Mouse (Mus musculus): ENCODE measurements around the gene Rad18. TPM values are rescaled to one million over a fixed set of nuclear protein-coding genes. Genes with fewer than 3 reads are reported as not detected.

Rad18 gene
- total and polyA plus RNA-seq, 3 experiments = 21.1 to 37.7 (median 37.1) TPM

- TF ChIP-seq USF2 (conservative IDR thresholded peaks at IDR 0.05; ENCODE audit: low read depth, low read length) (no peak), PAX5 (IDR thresholded peaks at IDR 0.05; ENCODE audit: low read length) (no peak)
Observed at GRCm38 (mm10) chr6:112696056-112696950, at the start of gene Rad18 (continued).

- peaks cover 6 to 17% of the 10 kb centered on the region in 2 experiments for H3K4me1 ChIP-seq (ENCODE audit: control insufficient read depth in 1 of 2, insufficient read depth in 2 of 2)
- no peak for DNase-seq (ENCODE audit: extremely low read depth)
- peaks cover 0 to 28% of the 10 kb centered on the region in 2 experiments for H3K36me3 ChIP-seq (replicated peaks in 1 of 2; ENCODE audit: control insufficient read depth in 1 of 2, insufficient read depth in 1 of 2, low read length in 1 of 2)
- H3K79me2 ChIP-seq (replicated peaks; ENCODE audit: control insufficient read depth, extremely low read depth, insufficient read depth, poor library complexity, severe bottlenecking) = no peaks in the 10 kb centered on the region
- no peaks in the 10 kb centered on the region for H3K9me3 ChIP-seq (replicated peaks; ENCODE audit: low read length)
- no peak overlapping the region for H3K4me2 ChIP-seq (ENCODE audit: insufficient read depth, low read depth, poor library complexity, severe bottlenecking)
- in situ Hi-C loops (cut with MboI; ENCODE audit: low pct_ligation_motif_present, low pct_unique_long_range_greater_than_20kb, low sequenced_read_pairs) (no loop called here), dilution Hi-C loops (cut with MboI; ENCODE audit: extremely low pct_ligation_motif_present, extremely low pct_unique_long_range_greater_than_20kb, low sequenced_read_pairs) (no loop called here)
- no peak overlapping the region for H3K27ac ChIP-seq (ENCODE audit: insufficient read depth, low read depth)
- no peaks in the 10 kb centered on the region for H3K27me3 ChIP-seq (replicated peaks)
- no peak overlapping the region for H3K9ac ChIP-seq (ENCODE audit: insufficient read depth, low read depth)
- no peak overlapping the region for H3K4me3 ChIP-seq (replicated peaks in 1 of 3; ENCODE audit: low read depth in 2 of 3, low read length in 2 of 3, poor library complexity in 1 of 3)
- no peak for TF ChIP-seq ZNF384 (IDR thresholded peaks at IDR 0.05; ENCODE audit: low read depth, low read length)
- TF ChIP-seq CTCF (conservative IDR thresholded peaks at IDR 0.05 in 1 of 2, IDR thresholded peaks at IDR 0.05 in 1 of 2; ENCODE audit: low read depth in 2 of 2, low read length in 2 of 2) = peak in 1 of 2 experiments; percentile 58; a peak in 2 of 4 replicates
- TF ChIP-seq IRF4 (IDR thresholded peaks at IDR 0.05; ENCODE audit: low read depth, low read length) = no peak
- TF ChIP-seq SMC3 (IDR thresholded peaks at IDR 0.05; ENCODE audit: low read depth, low read length) = peak; percentile 65
- peak; percentile 43 for TF ChIP-seq RAD21 (IDR thresholded peaks at IDR 0.05; ENCODE audit: low read depth, low read length)
- TF ChIP-seq ZC3H11A (IDR thresholded peaks at IDR 0.05; ENCODE audit: low read depth, low read length) = no peak
Observed at GRCm38 (mm10) chr6:112742297-112742696, 45.8 kb upstream of the Rad18 start.

GRCm38 (mm10) chr6:112741766-112742165, 45.3 kb upstream of the Rad18 start:
- Histone ChIP-seq H3K79me2 (replicated peaks; ENCODE audit: control insufficient read depth, extremely low read depth, insufficient read depth, poor library complexity, severe bottlenecking) (no peaks in the 10 kb centered on the region), H3K4me3 (replicated peaks in 1 of 3; ENCODE audit: low read depth in 2 of 3, low read length in 2 of 3, poor library complexity in 1 of 3) (no peak overlapping the region), H3K27ac (ENCODE audit: insufficient read depth, low read depth) (no peak overlapping the region), H3K4me2 (ENCODE audit: insufficient read depth, low read depth, poor library complexity, severe bottlenecking) (no peak overlapping the region), H3K4me1 (ENCODE audit: control insufficient read depth in 1 of 2, insufficient read depth in 2 of 2) (peaks cover 6 to 17% of the 10 kb centered on the region in 2 experiments), H3K9ac (ENCODE audit: insufficient read depth, low read depth) (no peak overlapping the region), H3K27me3 (replicated peaks) (no peaks in the 10 kb centered on the region), H3K9me3 (replicated peaks; ENCODE audit: low read length) (no peaks in the 10 kb centered on the region), H3K36me3 (replicated peaks in 1 of 2; ENCODE audit: control insufficient read depth in 1 of 2, insufficient read depth in 1 of 2, low read length in 1 of 2) (peaks cover 0 to 28% of the 10 kb centered on the region in 2 experiments)
- DNase-seq (ENCODE audit: extremely low read depth) = no peak
- no peak for TF ChIP-seq UBTF (IDR thresholded peaks at IDR 0.05; ENCODE audit: low read depth, low read length)
- no peak for TF ChIP-seq CHD1 (IDR thresholded peaks at IDR 0.05; ENCODE audit: low read depth, low read length)
- TF ChIP-seq RCOR1 (conservative IDR thresholded peaks at IDR 0.05; ENCODE audit: low read depth, low read length) = no peak
- TF ChIP-seq JUND (conservative IDR thresholded peaks at IDR 0.05; ENCODE audit: low read depth, low read length) = no peak
- no peak for TF ChIP-seq KAT2A (IDR thresholded peaks at IDR 0.05; ENCODE audit: insufficient replicate concordance, low read length)
- TF ChIP-seq ZKSCAN1 (IDR thresholded peaks at IDR 0.05; ENCODE audit: borderline replicate concordance, low read depth, low read length) = no peak
- no peak for TF ChIP-seq MAX (IDR thresholded peaks at IDR 0.05; ENCODE audit: low read length)
- no peak for TF ChIP-seq JUN (IDR thresholded peaks at IDR 0.05; ENCODE audit: insufficient read depth, low read depth, low read length)
- no peak for TF ChIP-seq MXI1 (IDR thresholded peaks at IDR 0.05; ENCODE audit: low read depth, low read length)
- no peak for TF ChIP-seq MYC (IDR thresholded peaks at IDR 0.05; ENCODE audit: low read depth, low read length)
- in situ Hi-C loops (cut with MboI; ENCODE audit: low pct_ligation_motif_present, low pct_unique_long_range_greater_than_20kb, low sequenced_read_pairs) (no loop called here), dilution Hi-C loops (cut with MboI; ENCODE audit: extremely low pct_ligation_motif_present, extremely low pct_unique_long_range_greater_than_20kb, low sequenced_read_pairs) (no loop called here)
